Mouse (Mus musculus) cerebellum, postnatal 36 days (tissue): ENCODE results near the gene Tcf3.

Experiments
- DNase-seq, 2 experiments: peaks; one replicate each; pipeline ENCODE4 v3.0.0; 2021 to 2022; ENCODE audit warnings: mixed read lengths in 2 of 2

The Tcf3 gene

DNA sequence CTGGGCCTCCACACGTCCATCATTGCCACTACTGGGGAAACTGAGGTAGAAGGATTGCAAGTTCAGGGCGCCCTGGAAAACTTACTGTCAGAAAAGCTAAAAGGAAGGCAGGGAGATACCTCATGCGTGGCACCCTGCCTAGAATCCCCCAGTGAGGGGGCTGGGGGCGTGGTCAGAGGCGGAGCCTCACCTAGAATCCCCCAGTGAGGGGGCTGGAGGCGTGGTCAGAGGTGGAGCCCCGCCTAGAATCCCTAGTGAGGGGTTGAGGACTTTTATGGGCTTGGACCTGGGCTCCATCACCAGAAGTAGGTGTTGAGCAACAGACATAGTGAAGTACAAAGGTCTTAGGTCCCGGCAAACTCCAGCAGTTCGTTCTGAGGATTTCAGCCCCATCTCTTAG is 2.8 kb upstream of the Tcf3 start:
- DNase-seq, result no peak

GRCm38 (mm10) chr10:80435764-80436163 is 2.3 kb upstream of the Tcf3 start:
- DNase-seq, result no peak

DNA sequence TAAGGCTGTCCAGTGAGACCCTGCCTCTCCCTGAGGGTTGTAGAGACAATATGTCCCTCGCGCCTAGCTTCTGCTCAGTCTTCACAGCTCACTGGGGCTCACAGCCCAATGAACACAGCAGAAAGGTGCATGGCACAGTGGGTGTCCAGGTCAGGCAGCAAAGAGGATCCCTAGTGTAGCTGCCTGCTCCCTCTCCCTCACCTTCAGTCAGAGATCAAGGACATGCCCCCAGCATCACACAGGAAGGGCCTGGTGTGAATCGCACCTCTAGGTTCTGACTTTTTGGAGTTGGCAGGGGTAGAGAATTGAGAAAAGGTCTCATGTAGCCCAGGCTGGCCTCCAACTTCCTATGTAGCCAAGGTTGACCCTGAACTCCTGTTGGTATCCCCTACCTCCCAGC is 1.4 kb upstream of the Tcf3 start:
- no peak for DNase-seq

- no peak for DNase-seq
Measured at GRCm38 (mm10) chr10:80434233-80434592, 766 bp upstream of the Tcf3 start.

DNA sequence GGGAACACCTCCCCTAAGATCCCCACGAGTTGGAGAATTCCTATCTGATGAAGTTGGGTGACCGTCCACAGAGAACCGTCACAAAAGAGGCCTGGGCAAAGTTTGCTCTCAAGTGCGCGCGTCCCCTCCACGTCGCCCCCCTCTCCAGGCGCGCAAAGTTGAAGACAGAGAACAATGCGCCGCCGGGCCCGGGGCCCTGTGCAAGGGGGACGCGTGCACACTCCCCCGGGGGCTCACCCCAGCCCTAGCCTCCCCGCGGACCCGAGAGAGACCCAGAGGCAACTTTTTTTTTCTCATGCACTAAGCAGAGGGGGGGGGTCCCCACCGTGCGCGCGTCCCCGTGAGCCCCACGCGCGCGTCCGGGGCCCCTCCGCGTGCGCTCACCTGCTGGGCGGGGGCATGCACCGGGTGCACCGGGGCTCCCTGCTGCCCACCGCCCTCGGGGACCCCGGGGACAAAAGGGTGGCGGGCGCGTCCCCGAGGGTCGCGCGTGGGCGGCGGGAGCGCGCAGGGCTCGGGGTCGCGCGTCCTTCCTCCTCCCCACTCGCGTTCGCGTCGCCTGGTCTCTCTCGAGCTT is 423 bp downstream of the Tcf3 start:
- no peak for DNase-seq

DNA sequence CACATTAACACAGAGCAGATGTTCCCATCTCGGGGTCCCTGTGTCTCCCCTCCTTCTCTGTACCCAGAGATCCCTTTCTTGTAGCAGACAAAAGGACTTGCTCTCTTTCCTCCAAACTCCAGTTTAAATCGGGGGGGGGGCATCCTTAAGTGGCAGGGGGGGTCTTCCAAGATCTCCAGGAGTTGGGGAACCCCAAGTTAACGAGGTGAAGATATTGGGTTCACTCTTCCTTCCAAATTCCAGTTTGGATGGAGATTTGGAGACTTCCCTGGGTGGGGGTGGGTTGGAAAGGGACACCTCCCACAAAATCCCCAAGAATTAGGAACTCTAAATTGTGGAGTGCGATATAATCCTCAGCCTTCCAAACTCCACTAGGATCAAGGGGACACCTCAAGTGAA is 1.1 kb downstream of the Tcf3 start:
- DNase-seq, result no peak

DNA sequence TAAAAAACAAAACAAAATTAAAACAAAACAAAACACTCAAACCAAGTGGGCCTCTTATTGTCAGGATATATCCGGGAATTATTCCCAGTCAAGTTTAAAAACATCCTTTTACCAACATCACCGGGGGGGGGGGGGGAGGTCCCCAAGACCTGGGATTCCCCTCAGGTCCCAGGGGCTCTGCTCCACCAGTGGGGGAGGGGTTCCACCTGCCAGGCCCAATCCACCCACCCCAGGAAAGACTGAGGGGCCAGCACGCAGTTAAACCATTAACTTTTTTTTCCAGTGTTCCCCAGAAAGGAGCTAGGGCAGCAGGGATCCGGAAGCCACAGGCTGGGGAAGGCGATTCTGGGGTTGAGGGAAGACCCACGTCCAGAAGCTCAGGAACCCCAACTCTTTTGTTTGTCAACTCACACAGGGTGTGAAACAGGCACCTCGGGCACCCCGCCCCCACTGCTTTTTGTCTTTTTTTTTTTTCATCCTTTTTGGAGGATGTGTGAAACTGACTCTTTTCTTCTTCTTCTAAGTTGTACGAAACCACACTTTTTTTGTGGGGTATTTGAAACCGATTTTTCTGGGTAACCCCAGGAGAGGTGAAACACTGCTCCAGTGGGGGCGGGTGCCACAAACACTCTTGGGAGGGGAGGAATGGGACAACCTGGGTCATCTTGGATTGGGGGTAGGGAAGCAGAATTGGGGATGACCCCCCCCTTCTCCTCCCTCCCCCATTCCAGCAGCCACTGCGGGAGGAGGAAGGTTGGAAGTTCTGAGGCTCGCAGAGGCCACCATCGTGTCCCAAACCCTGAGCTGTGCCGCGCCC is 1.7 kb downstream of the Tcf3 start:
- no peak for DNase-seq

DNA sequence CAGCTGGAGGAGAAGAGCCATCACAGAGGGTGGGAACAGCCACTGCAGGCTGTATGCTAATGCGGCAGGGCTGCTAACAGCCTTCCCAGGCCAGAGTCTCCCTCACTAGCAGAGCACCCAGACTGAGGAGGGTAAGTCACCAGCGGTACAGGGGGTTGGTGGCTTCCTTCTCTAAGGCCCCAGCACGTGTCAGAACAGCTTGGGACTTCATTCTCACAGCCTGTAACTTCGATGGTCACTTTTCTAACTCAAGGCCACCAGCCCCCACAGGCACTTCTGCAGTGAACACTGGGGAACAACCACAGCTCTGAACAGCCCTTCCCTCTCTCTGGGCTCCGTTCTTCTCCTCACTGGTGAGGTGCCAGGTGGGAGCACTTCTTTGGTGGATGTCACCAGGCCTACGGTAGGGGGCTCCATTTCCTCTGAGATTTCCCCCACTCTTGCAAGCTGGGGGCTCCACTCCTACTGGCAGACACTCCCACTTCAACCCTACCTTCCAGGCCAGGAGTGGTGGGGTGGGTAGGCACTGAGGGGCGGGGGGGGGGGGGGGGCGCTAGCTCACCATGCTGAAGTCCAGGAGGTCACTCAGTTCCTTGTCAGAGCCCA is 3.0 kb downstream of the Tcf3 start:
- DNase-seq, result no peak

DNA sequence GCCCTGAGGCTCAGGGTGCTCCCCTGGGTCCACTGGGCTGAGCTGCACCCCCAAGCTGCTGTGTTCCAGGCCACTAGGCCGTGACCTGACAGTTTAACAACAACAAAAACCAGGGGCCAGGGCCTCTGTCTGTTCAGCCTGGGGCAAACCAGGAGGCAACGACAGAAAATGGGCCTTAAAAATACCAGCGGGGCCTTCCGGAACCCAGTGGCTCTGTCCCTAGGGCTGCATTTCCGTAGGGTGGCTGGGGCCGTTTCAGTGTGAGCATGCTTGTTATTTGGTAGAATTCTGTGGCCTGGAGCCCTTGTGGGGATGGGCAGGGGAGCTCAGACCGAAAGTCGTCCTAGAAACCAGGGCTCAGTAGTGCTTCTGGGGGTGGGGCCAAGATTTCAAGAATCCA is 3.6 kb downstream of the Tcf3 start:
- no peak for DNase-seq

- no peak for DNase-seq
Measured at GRCm38 (mm10) chr10:80425041-80425440, 8.4 kb downstream of the Tcf3 start.

DNA sequence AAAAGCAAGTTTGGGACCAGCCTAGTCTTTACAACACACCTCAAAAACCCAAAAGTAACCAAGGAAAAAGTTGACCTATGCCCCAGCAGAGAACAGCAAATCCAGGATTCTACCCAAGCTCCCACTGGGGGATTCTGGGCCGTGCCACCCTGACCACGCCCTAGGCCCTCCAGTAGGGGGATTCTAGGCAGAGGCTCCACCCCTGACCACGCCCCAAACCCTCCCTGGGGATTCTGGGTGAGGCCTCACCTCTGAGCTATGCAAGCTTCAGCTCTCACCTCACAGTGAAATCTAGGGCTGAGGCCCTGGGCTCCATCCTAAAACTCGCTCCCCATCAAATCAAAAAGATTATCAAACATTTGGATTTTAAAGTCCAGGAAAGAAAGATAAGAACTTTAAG is 9.9 kb downstream of the Tcf3 start:
- DNase-seq, result no peak

- no peak for DNase-seq
Measured at GRCm38 (mm10) chr10:80421651-80422472, 11.6 kb downstream of the Tcf3 start.

- no peak for DNase-seq
Measured at GRCm38 (mm10) chr10:80421208-80421607, 12.2 kb downstream of the Tcf3 start.

GRCm38 (mm10) chr10:80420729-80421128 is 12.7 kb downstream of the Tcf3 start:
- DNase-seq, result no peak

DNA sequence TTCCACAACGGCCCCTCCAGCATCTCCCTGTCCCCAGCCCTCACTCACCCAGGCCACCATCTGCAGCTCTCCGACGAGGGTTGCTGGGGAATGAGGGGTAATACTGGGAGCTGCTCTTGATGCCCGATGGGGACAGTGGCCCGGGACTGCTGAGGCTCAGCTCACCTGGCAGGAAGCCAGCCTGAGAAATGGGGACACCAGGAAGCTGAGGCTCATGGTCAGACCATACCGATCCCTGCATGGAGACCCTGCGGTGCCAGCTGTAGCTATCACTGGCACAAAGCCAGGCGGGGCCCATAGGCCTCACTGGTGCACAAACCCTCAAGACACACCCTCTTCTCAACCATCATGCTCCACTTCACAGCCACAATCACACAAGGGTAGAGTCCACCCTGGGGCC is 14.0 kb downstream of the Tcf3 start:
- peak; percentile 47 to 50 for DNase-seq

GRCm38 (mm10) chr10:80418311-80418710 is 15.1 kb downstream of the Tcf3 start:
- peak; percentile 83 to 87 for DNase-seq

- no peak for DNase-seq
Measured at GRCm38 (mm10) chr10:80417841-80418240, 15.6 kb downstream of the Tcf3 start.

DNA sequence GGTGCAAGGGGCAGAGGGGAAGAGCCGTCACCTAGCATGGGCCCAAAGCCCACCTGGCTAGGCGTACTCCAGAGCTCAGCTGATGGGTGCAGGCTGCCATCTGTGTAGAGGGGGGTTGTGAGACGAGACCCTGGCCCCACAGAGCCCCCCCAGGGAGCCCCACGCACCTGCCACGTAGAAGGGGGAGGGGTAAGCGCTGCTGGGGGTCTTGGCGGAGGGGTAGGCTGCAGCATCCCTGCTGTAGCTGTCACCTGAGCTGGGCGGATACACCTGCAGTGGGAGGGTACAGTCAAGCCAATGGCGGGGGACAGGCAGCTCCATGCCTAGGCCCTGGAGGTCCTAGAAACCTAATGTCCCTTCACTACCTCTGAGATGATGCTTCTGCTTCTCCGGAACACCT is 16.1 kb downstream of the Tcf3 start:
- no peak for DNase-seq

DNA sequence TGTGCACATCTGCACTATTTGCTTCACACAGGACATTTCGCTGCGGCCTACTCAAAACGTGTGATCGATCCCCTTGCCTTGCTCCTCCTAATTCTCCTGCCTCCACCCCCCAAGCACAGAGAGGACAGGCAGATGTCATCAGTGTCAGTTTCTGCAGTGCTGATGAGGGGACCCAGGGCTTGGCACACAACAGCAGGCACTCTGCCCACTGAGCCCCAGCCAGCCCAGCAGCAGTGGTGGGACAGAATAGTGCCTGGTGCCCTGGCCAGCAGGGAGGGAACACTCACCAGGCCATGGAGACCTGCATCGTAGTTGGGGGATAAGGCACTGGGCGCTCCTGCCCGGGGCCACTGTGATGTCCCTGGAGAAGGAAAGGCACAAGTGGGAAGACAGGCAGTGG is 17.9 kb downstream of the Tcf3 start:
- no peak for DNase-seq

DNA sequence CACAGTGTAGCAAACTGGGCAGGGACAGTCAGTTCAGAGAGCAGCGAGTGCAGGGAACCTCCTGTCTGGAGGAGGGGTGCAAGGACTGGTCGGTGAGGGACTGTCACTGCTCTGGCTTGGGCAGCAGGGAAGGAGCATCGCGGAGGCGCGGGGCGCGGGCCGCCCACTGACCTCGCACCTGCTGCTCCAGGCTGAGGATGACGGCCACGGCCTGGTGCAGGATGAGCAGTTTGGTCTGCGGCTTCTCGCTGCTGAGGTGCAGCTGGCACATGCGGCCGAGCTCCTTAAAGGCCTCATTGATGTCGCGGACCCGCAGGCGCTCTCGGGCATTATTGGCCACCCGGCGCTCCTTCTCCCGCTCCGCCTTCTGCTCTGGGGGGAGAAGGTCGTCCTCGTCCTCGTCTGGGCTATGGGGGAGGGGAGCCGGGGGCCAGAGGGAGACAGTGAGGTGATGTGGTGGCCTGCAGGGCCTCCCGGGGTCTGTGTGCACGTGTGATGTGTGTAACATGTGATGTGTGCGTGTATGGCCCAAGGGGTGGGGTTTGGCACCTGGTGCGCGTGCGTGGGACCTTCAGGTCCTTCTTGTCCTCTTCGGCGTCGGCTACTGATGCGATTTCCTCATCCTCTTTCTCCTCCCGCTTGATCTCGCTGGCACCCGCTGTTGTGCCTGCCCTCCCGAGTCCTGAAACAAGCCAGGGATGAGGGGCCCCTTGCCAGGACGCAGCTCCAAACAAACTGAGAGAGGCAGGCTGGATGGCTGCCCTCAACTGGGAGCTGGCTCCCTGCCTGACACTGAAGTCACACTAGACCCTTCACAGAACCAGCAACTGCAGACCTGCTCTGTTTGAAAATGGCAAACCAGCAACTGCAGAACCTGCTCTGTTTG is 20.5 kb downstream of the Tcf3 start:
- DNase-seq, result peak; percentile 87 to 91

- DNase-seq, result no peak
Measured at GRCm38 (mm10) chr10:80407924-80408323, 25.5 kb downstream of the Tcf3 start.
